Mouse (Mus musculus): Measurements from ENCODE around the gene Pebp1. TPM values are rescaled to one million over a fixed set of nuclear protein-coding genes. Genes with fewer than 3 reads are reported as not detected.
"Not testable (repeated sequence)": the region's sequence is repeated elsewhere in the genome, so short reads cannot be mapped to it uniquely, and the experiment has no call there.

Pebp1 gene
- total and polyA plus RNA-seq, 2 experiments from 2014 or later, result 1,032 to 1,413 TPM

GRCm38 (mm10) chr5:117303691-117304579, 16.5 kb upstream of the Pebp1 start:
- no peaks in the 10 kb centered on the region for H3K9me3 ChIP-seq (ENCODE audit: low read length)
- no peak overlapping the region for H3K9ac ChIP-seq (replicated peaks; ENCODE audit: low read length)
- no peaks in the 10 kb centered on the region for H3K4me1 ChIP-seq (ENCODE audit: insufficient read depth, low read length)
- WGBS, result 32% methylated on average over 18 of the region's 18 CpGs
- no peaks in the 10 kb centered on the region for H3K27me3 ChIP-seq (ENCODE audit: insufficient read depth, low read length)
- H3K4me3 ChIP-seq (ENCODE audit: low read length), result no peak overlapping the region
- H3K27ac ChIP-seq, result no peak overlapping the region
- no peak overlapping the region for H3K4me2 ChIP-seq (ENCODE audit: low read depth, low read length)
- DNase-seq (ENCODE audit: low spot score), result no peak
- TF ChIP-seq CTCF (IDR thresholded peaks at IDR 0.05; ENCODE audit: low read depth), result no peak
- no peak for ATAC-seq
- no peaks in the 10 kb centered on the region for H3K36me3 ChIP-seq (ENCODE audit: insufficient read depth, low read length)

GRCm38 (mm10) chr5:117302899-117303298, 15.5 kb upstream of the Pebp1 start:
- no peak for TF ChIP-seq CTCF (IDR thresholded peaks at IDR 0.05; ENCODE audit: low read depth)
- H3K27me3 ChIP-seq (ENCODE audit: insufficient read depth, low read length), result no peaks in the 10 kb centered on the region
- no peak for DNase-seq (ENCODE audit: low spot score)
- H3K27ac ChIP-seq, result no peak overlapping the region
- no peak overlapping the region for H3K4me2 ChIP-seq (ENCODE audit: low read depth, low read length)
- no peaks in the 10 kb centered on the region for H3K9me3 ChIP-seq (ENCODE audit: low read length)
- no peaks in the 10 kb centered on the region for H3K4me1 ChIP-seq (ENCODE audit: insufficient read depth, low read length)
- no peak overlapping the region for H3K4me3 ChIP-seq (ENCODE audit: low read length)
- no peak overlapping the region for H3K9ac ChIP-seq (replicated peaks; ENCODE audit: low read length)
- no peak for ATAC-seq
- 71% methylated on average over 3 of the region's 3 CpGs for WGBS
- no peaks in the 10 kb centered on the region for H3K36me3 ChIP-seq (ENCODE audit: insufficient read depth, low read length)

DNA sequence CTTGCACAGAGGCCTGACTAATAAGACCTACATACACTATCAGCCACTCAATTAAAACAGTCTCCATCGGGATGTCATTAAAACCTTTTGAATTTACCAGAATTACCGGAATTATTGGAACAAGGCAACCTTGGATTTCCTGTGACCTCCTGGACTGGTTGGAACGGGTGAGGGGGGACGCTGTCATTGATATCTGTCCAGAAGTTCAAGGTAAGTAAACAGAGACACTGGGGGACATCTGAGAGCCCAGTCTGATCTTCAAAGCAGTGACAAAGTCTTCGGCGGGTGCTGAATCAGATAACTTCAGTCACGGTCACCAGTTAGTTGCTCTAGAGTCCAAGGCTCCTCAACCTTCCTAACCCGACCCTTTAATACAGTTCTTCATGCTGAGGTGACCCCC, 7.6 kb upstream of the Pebp1 start:
- Histone ChIP-seq H3K9me3 (ENCODE audit: low read length) (no peaks in the 10 kb centered on the region), H3K36me3 (ENCODE audit: insufficient read depth, low read length) (no peaks in the 10 kb centered on the region), H3K27me3 (ENCODE audit: insufficient read depth, low read length) (no peaks in the 10 kb centered on the region), H3K4me2 (ENCODE audit: low read depth, low read length) (no peak overlapping the region), H3K4me1 (ENCODE audit: insufficient read depth, low read length) (no peaks in the 10 kb centered on the region), H3K27ac (no peak overlapping the region), H3K9ac (replicated peaks; ENCODE audit: low read length) (no peak overlapping the region), H3K4me3 (ENCODE audit: low read length) (no peak overlapping the region)
- WGBS, result 93% methylated on average over 8 of the region's 8 CpGs
- DNase-seq (ENCODE audit: low spot score) (no peak), ATAC-seq (no peak)
- no peak for TF ChIP-seq CTCF (IDR thresholded peaks at IDR 0.05; ENCODE audit: low read depth)

DNA sequence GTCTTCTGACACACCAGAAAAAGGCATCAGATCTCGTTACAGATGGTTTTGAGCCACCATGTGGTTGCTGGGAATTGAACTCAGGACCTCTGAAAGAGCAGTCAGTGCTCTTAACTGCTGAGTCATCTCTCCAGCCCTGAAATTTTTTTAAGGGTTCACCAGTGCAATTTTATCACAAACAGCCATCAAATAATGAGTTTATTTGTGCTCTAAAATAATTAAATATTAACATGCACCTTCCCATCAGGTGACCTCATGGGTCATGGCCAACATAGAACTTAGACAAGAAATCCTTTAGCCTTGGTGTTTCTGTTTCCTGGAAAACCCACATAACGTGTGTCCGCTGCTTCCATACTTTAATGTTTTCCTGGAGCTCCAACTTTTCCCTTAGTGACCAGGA, 6.4 kb upstream of the Pebp1 start:
- H3K27me3 ChIP-seq (ENCODE audit: insufficient read depth, low read length); ATAC-seq; H3K27ac ChIP-seq; H3K9me3 ChIP-seq (ENCODE audit: low read length); H3K4me3 ChIP-seq (ENCODE audit: low read length); H3K4me2 ChIP-seq (ENCODE audit: low read depth, low read length); H3K4me1 ChIP-seq (ENCODE audit: insufficient read depth, low read length); H3K9ac ChIP-seq (replicated peaks; ENCODE audit: low read length); H3K36me3 ChIP-seq (ENCODE audit: insufficient read depth, low read length); DNase-seq (ENCODE audit: low spot score): not testable (repeated sequence)
- 81% methylated on average over 3 of the region's 3 CpGs for WGBS

DNA sequence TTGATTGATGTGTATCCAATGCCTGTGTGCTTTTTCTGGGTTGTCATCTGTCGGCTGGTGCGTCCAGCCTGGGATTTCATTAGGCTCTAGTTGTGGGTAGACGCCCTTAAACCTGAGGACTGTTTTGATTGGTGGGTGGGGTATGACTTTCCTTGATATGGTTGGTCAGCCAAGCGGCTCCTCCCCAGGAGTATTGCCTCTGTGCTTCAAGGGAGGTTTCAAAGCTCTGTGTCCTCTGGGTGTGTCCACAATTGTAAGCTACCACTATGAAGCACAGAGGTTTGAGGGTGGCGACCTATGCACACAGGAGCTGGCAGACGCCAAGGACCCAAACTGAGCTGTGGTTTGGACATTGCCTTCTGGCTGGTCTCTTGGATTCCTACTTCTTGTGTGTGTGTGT, 5.1 kb upstream of the Pebp1 start:
- Histone ChIP-seq H3K4me3 (ENCODE audit: low read length) (no peak overlapping the region), H3K27ac (no peak overlapping the region), H3K4me1 (ENCODE audit: insufficient read depth, low read length) (0 out of 2 replicates have a peak, but pooled peaks cover 4% of the 10 kb centered on the region), H3K4me2 (ENCODE audit: low read depth, low read length) (no peak overlapping the region), H3K36me3 (ENCODE audit: insufficient read depth, low read length) (no peaks in the 10 kb centered on the region), H3K9me3 (ENCODE audit: low read length) (no peaks in the 10 kb centered on the region), H3K27me3 (ENCODE audit: insufficient read depth, low read length) (no peaks in the 10 kb centered on the region), H3K9ac (replicated peaks; ENCODE audit: low read length) (no peak overlapping the region)
- no peak for DNase-seq (ENCODE audit: low spot score)
- WGBS, result 74% methylated on average over 6 of the region's 6 CpGs
- no peak for TF ChIP-seq CTCF (IDR thresholded peaks at IDR 0.05; ENCODE audit: low read depth)
- no peak for ATAC-seq

GRCm38 (mm10) chr5:117291312-117291711, 3.9 kb upstream of the Pebp1 start:
- ATAC-seq, result no peak
- no peak overlapping the region for H3K4me3 ChIP-seq (ENCODE audit: low read length)
- peak; percentile 53 for TF ChIP-seq CTCF (IDR thresholded peaks at IDR 0.05; ENCODE audit: low read depth)
- H3K9me3 ChIP-seq (ENCODE audit: low read length), result no peaks in the 10 kb centered on the region
- WGBS, result 84% methylated on average over 3 of the region's 3 CpGs
- no peak overlapping the region for H3K4me2 ChIP-seq (ENCODE audit: low read depth, low read length)
- H3K9ac ChIP-seq (replicated peaks; ENCODE audit: low read length), result no peak overlapping the region
- H3K4me1 ChIP-seq (ENCODE audit: insufficient read depth, low read length), result 0 out of 2 replicates have a peak, but pooled peaks cover 6% of the 10 kb centered on the region
- H3K27me3 ChIP-seq (ENCODE audit: insufficient read depth, low read length), result no peaks in the 10 kb centered on the region
- no peaks in the 10 kb centered on the region for H3K36me3 ChIP-seq (ENCODE audit: insufficient read depth, low read length)
- H3K27ac ChIP-seq, result no peak overlapping the region
- DNase-seq (ENCODE audit: low spot score), result peak; percentile 43

DNA sequence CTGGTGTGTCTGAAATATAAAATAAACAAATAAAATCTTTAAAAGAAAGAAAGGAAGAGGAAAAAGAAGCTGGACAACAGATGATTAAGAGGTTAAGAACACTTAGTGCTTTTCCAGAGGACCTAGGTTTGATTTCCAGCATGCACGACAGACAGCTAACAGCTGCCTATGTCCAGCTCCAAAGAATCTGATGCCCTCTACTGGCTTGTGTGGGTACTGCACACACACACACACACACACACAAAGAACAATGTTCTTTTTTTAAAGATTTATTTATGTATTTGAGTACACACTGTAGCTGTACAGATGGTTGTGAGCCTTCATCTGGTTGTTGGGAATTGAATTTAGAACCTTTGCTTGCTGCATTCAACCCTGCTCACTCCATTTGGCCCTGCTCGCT, 2.7 kb upstream of the Pebp1 start:
- 93% methylated on average over 2 of the region's 2 CpGs for WGBS
- DNase-seq (ENCODE audit: low spot score), result no peak

More for the DNA sequence above, 2.7 kb upstream of the Pebp1 start:
- peak; percentile 41; the same call in 1 of the 2 replicates for TF ChIP-seq CTCF (IDR thresholded peaks at IDR 0.05; ENCODE audit: low read depth)
- H3K4me1 ChIP-seq (ENCODE audit: insufficient read depth, low read length), result 0 out of 2 replicates have a peak, but pooled peaks cover 12% of the 10 kb centered on the region
- no peaks in the 10 kb centered on the region for H3K9me3 ChIP-seq (ENCODE audit: low read length)
- H3K4me2 ChIP-seq (ENCODE audit: low read depth, low read length), result no peak overlapping the region
- no peak overlapping the region for H3K4me3 ChIP-seq (ENCODE audit: low read length)
- ATAC-seq, result no peak
- no peaks in the 10 kb centered on the region for H3K27me3 ChIP-seq (ENCODE audit: insufficient read depth, low read length)
- H3K36me3 ChIP-seq (ENCODE audit: insufficient read depth, low read length), result no peaks in the 10 kb centered on the region; the same call in 1 of the 2 replicates
- no peak overlapping the region for H3K9ac ChIP-seq (replicated peaks; ENCODE audit: low read length)
- no peak overlapping the region for H3K27ac ChIP-seq

Measured in hindbrain, postnatal 0 days (tissue).